Mouse (Mus musculus): ENCODE results near the gene Taar8c. TPM values are rescaled to one million over a fixed set of nuclear protein-coding genes. Genes with fewer than 3 reads are reported as not detected.
"Not testable (repeated sequence)": the region's sequence is repeated elsewhere in the genome, so short reads cannot be mapped to it uniquely, and the experiment has no call there.

Taar8c gene
- polyA plus RNA-seq, 1 experiment, result not detected

- DNase-seq (ENCODE audit: low read depth), result not testable (repeated sequence)
Measured at GRCm38 (mm10) chr10:24074751-24075150, 27.0 kb downstream of the Taar8c start.

- no peak for DNase-seq (ENCODE audit: low read depth)
Measured at GRCm38 (mm10) chr10:24058986-24059385, 42.7 kb downstream of the Taar8c start.

- no peak for DNase-seq (ENCODE audit: low read depth)
Measured at GRCm38 (mm10) chr10:24052039-24052438, 49.7 kb downstream of the Taar8c start.

Other genes with a start within 250 kb of the Taar8c start
- gene Vnn1, start 207.2 kb downstream of the Taar8c start, polyA plus RNA-seq (2012; rRNA removed), result 2.3 and 2.8 TPM in 2 replicates
- not detected in 2 replicates for gene Taar1, start 181.6 kb downstream of the Taar8c start, polyA plus RNA-seq (2012; rRNA removed)
- not detected in 2 replicates for gene Taar2, start 163.3 kb downstream of the Taar8c start, polyA plus RNA-seq (2012; rRNA removed)
- not detected in 2 replicates for gene Taar3, start 152.4 kb downstream of the Taar8c start, polyA plus RNA-seq (2012; rRNA removed)
- gene Taar4, start 141.4 kb downstream of the Taar8c start, polyA plus RNA-seq (2012; rRNA removed), result 0.14 TPM in 1 of 2 replicates, not detected in the other
- gene Taar5, start 131.2 kb downstream of the Taar8c start, polyA plus RNA-seq (2012; rRNA removed), result not detected in 2 replicates
- not detected in 2 replicates for gene Taar6, start 116.3 kb downstream of the Taar8c start, polyA plus RNA-seq (2012; rRNA removed)
- not detected in 2 replicates for gene Taar7a, start 108.4 kb downstream of the Taar8c start, polyA plus RNA-seq (2012; rRNA removed)
- not detected in 2 replicates for gene Taar7b, start 102.0 kb downstream of the Taar8c start, polyA plus RNA-seq (2012; rRNA removed)
- 0.11 TPM in 1 of 2 replicates, not detected in the other for gene Taar7d, start 74.7 kb downstream of the Taar8c start, polyA plus RNA-seq (2012; rRNA removed)
- gene Taar7e, start 64.3 kb downstream of the Taar8c start, polyA plus RNA-seq (2012; rRNA removed), result not detected in 2 replicates
- gene Taar7f, start 52.4 kb downstream of the Taar8c start, polyA plus RNA-seq (2012; rRNA removed), result not detected in 2 replicates
- gene Taar8a, start 25.4 kb downstream of the Taar8c start, polyA plus RNA-seq (2012; rRNA removed), result not detected in 2 replicates
- gene Taar8b, start 9.6 kb downstream of the Taar8c start, polyA plus RNA-seq (2012; rRNA removed), result not detected in 2 replicates
- not detected in 2 replicates for gene Taar9, start 7.6 kb upstream of the Taar8c start, polyA plus RNA-seq (2012; rRNA removed)
- 109 and 115 TPM in 2 replicates for gene Stx7, start 47.4 kb upstream of the Taar8c start, polyA plus RNA-seq (2012; rRNA removed)
- gene Moxd1, start 121.6 kb upstream of the Taar8c start, polyA plus RNA-seq (2012; rRNA removed), result 3.9 and 4.3 TPM in 2 replicates

All from gonadal fat pad, adult 2 months (tissue).